ENCODE assay signal across 8 mouse cellular contexts in the genomic region with DNA sequence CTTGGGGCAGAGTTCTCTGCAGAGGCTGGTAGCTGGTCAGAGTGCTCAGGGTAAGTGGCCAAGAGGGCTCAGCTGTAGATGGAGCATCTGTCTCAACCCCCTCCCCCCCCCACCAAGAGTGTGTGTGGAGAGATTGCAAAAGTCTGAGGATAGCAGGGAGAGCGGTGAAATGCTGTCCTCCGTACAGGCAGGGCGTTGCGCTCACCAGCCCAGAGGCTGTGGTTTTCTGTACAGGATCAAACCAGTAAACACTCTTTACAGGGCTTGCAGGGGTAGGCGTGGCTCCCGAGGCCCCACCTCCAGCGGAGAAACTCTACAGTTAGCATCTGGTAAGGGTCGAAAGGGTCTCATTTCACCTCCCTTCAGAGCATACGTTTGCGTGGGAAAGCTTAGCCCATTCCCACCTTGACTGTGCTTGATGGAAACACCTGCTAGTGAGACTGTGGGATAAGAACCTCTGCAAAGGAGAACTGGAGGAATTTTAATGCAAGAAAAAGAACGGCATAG. TPM values are rescaled to one million over a fixed set of nuclear protein-coding genes. Genes with fewer than 3 reads are reported as not detected.
DNase-seq lines count a peak whose midpoint lies in the region; ATAC-seq lines count a peak whose summit lies in the region.

No protein-coding gene starts in this region.

- H3K9me3 ChIP-seq in forebrain, embryonic 11.5 days (ENCODE audit: control insufficient read depth, low read length) = no peaks in the 10 kb centered on the region
- H3K9me3 ChIP-seq in forebrain, embryonic 14.5 days (replicated peaks; ENCODE audit: control insufficient read depth, low read length) = no peaks in the 10 kb centered on the region

- no peak overlapping the region for H3K27ac ChIP-seq in forebrain, embryonic 11.5 days (ENCODE audit: low read depth, low read length)
- H3K27ac ChIP-seq in forebrain, embryonic 14.5 days (ENCODE audit: low read depth, low read length) = no peak overlapping the region

- no peaks in the 10 kb centered on the region for H3K36me3 ChIP-seq in forebrain, embryonic 11.5 days (ENCODE audit: control insufficient read depth, insufficient read depth, low read length)
- H3K36me3 ChIP-seq in forebrain, embryonic 14.5 days (ENCODE audit: control insufficient read depth, insufficient read depth, low read length) = no peaks in the 10 kb centered on the region

- no peak overlapping the region for H3K9ac ChIP-seq in forebrain, embryonic 11.5 days (ENCODE audit: low read length)
- H3K9ac ChIP-seq in forebrain, embryonic 14.5 days (ENCODE audit: low read length) = no peak overlapping the region

- H3K4me1 ChIP-seq in forebrain, embryonic 11.5 days (replicated peaks; ENCODE audit: control insufficient read depth, insufficient read depth, low read length) = peaks cover 2% of the 10 kb centered on the region; the same call in 1 of the 2 replicates
- H3K4me1 ChIP-seq in forebrain, embryonic 14.5 days (ENCODE audit: control insufficient read depth, insufficient read depth, low read length) = 0 out of 2 replicates have a peak, but pooled peaks cover 3% of the 10 kb centered on the region

- H3K4me3 ChIP-seq in forebrain, embryonic 11.5 days (ENCODE audit: low read depth, low read length) = no peak overlapping the region
- no peak overlapping the region for H3K4me3 ChIP-seq in forebrain, embryonic 14.5 days (ENCODE audit: low read depth, low read length)

- no peaks in the 10 kb centered on the region for H3K27me3 ChIP-seq in forebrain, embryonic 11.5 days (ENCODE audit: control insufficient read depth, insufficient read depth, low read length)
- H3K27me3 ChIP-seq in forebrain, embryonic 14.5 days (replicated peaks; ENCODE audit: control insufficient read depth, insufficient read depth, low read length) = no peaks in the 10 kb centered on the region; the same call in 1 of the 2 replicates

- DNase-seq in forebrain, embryonic 11.5 days (ENCODE audit: low spot score) = no peak
- no peak for DNase-seq in forebrain, embryonic 14.5 days (ENCODE audit: low spot score)
- DNase-seq in mesoderm, embryonic 11.5 days (ENCODE audit: low read depth, low spot score) = peak; percentile 43
- DNase-seq in adrenal gland, postnatal 4 days (ENCODE audit: low spot score in 2 of 2) = no peak
- DNase-seq in left cerebral cortex, adult 18-20 months (ENCODE audit: low spot score in 2 of 2) = no peak
- no peak for DNase-seq in right cerebral cortex, postnatal 14 days

- peak overlapping the region; percentile 8; the same call in 1 of the 2 replicates for H3K4me2 ChIP-seq in forebrain, embryonic 11.5 days (ENCODE audit: low read depth, low read length, severe bottlenecking)
- no peak overlapping the region for H3K4me2 ChIP-seq in forebrain, embryonic 14.5 days (ENCODE audit: low read length)

- WGBS in forebrain, embryonic 11.5 days = 20% methylated on average over 11 of the region's 11 CpGs
- WGBS in forebrain, embryonic 14.5 days = 27% methylated on average over 11 of the region's 11 CpGs

- 0 out of 2 replicates have a peak, but pooled peaks have one; percentile 33 for ATAC-seq in forebrain, embryonic 11.5 days (replicated peaks; ENCODE audit: low FRiP score)
- ATAC-seq in forebrain, embryonic 14.5 days = no peak
- peak; percentile 71 for ATAC-seq in CD4-positive, CD25-positive, alpha-beta regulatory T cell, adult 4 months
- ATAC-seq in inflammation-experienced regulatory T-cells, adult 6 months = peak; percentile 72

RNA-seq across cellular contexts. Expression of a gene that starts 42.4 kb away (rescaled TPM):
- polyA plus RNA-seq in forebrain, embryonic 11.5 days (2014; fragmentation: Nextera tagmentation; extraction: Ambion mirVana) = 49.7 and 58.9 TPM in 2 replicates
- polyA plus RNA-seq in forebrain, embryonic 14.5 days (2014; fragmentation: Nextera tagmentation; extraction: Ambion mirVana) = 17.4 and 19.9 TPM in 2 replicates
- polyA plus RNA-seq in CD4-positive, CD25-positive, alpha-beta regulatory T cell, adult 4 months (2017; shearing (Covaris generic)) = 1 to 10 TPM; 4.3 to 6.0 TPM
- 1 to 10 TPM; 2.1 to 6.0 (median 5.9) TPM for polyA plus RNA-seq in inflammation-experienced regulatory T-cells, adult 6 months (2017; shearing (Covaris generic))
- 100 to 1,000 TPM; 134 TPM for total RNA-seq in adrenal gland, postnatal 4 days (2021)
- 10 to 100 TPM; 61.3 to 71.0 TPM for total RNA-seq in left cerebral cortex, adult 18-20 months (2021)
